Mouse (Mus musculus) gastrocnemius, postnatal 10 days (tissue): Measurements from ENCODE around the gene Apln. TPM values are rescaled to one million over a fixed set of nuclear protein-coding genes. Genes with fewer than 3 reads are reported as not detected.
A peak's percentile ranks its signal among the peaks of the same experiment; 100 is the strongest.

ENCODE experiments used
- DNase-seq: peaks from one replicate; pipeline ENCODE4 v3.0.0; 2021; ENCODE audit warnings: mixed read lengths
- long read RNA-seq, 2 experiments: library from polyadenylated mRNA; stranded (forward); transcript quantifications; one replicate each; pipeline ENCODE4 v2.0.0; 2021
- total RNA-seq, 2 experiments: library from RNA; stranded (reverse); gene quantifications; 2 replicates each; pipeline ENCODE4 v1.2.3; 2021

The Apln gene
- 10 to 100 TPM; 26.9 to 30.4 TPM for total RNA-seq
- long read RNA-seq, experiment 1, transcript Apln-201 (3 exons, 3,149 nt): major isoform, 20 of 27 reads
- long read RNA-seq, experiment 1, partial matches to known transcripts: 1 of 27 reads
- long read RNA-seq, experiment 1, other reads (novel, unspliced or antisense): 6 of 27 reads
- long read RNA-seq, experiment 2, transcript Apln-201 (3 exons, 3,149 nt): major isoform, 30 of 35 reads
- long read RNA-seq, experiment 2, partial matches to known transcripts: 1 of 35 reads
- long read RNA-seq, experiment 2, other reads (novel, unspliced or antisense): 4 of 35 reads

GRCm38 (mm10) chrX:48034144-48035113, at the start of gene Apln:
TSS of gene Apln (minus strand) at chrX:48034853.
- DNase-seq: peak; percentile 63

- peak; percentile 10 for DNase-seq
Observed at GRCm38 (mm10) chrX:48082364-48082763, 47.7 kb upstream of the Apln start.

GRCm38 (mm10) chrX:48076806-48077425, 42.3 kb upstream of the Apln start:
- DNase-seq: no peak

GRCm38 (mm10) chrX:48074691-48075090, 40.0 kb upstream of the Apln start:
- DNase-seq: no peak

GRCm38 (mm10) chrX:48072401-48072800, 37.7 kb upstream of the Apln start:
- no peak for DNase-seq

GRCm38 (mm10) chrX:48071961-48072360, 37.3 kb upstream of the Apln start:
- no peak for DNase-seq

- no peak for DNase-seq
Observed at GRCm38 (mm10) chrX:48066891-48067290, 32.2 kb upstream of the Apln start.

GRCm38 (mm10) chrX:48064166-48064853, 29.7 kb upstream of the Apln start:
- DNase-seq: no peak

- DNase-seq: no peak
Observed at GRCm38 (mm10) chrX:48062481-48062880, 27.8 kb upstream of the Apln start.

- DNase-seq: peak; percentile 37
Observed at GRCm38 (mm10) chrX:48054186-48055015, 19.7 kb upstream of the Apln start.

- DNase-seq: no peak
Observed at GRCm38 (mm10) chrX:48053743-48054142, 19.1 kb upstream of the Apln start.

- DNase-seq: no peak
Observed at GRCm38 (mm10) chrX:48046315-48046714, 11.7 kb upstream of the Apln start.

GRCm38 (mm10) chrX:48044261-48044660, 9.6 kb upstream of the Apln start:
- DNase-seq: no peak

- no peak for DNase-seq
Observed at GRCm38 (mm10) chrX:48042748-48043147, 8.1 kb upstream of the Apln start.

GRCm38 (mm10) chrX:48040379-48040778, 5.7 kb upstream of the Apln start:
- no peak for DNase-seq

GRCm38 (mm10) chrX:48033766-48034143, 898 bp downstream of the Apln start:
- no peak for DNase-seq

- peak; percentile 19 for DNase-seq
Observed at GRCm38 (mm10) chrX:48033024-48033423, 1.6 kb downstream of the Apln start.

GRCm38 (mm10) chrX:48031866-48032265, 2.8 kb downstream of the Apln start:
- DNase-seq: no peak

- DNase-seq: no peak
Observed at GRCm38 (mm10) chrX:48030593-48030992, 4.1 kb downstream of the Apln start.

- DNase-seq: no peak
Observed at GRCm38 (mm10) chrX:48022811-48023210, 11.8 kb downstream of the Apln start.

GRCm38 (mm10) chrX:48019940-48020339, 14.7 kb downstream of the Apln start:
- DNase-seq: peak; percentile 69
